Mouse (Mus musculus) embryonic facial prominence, embryonic 14.5 days (tissue): ENCODE measurements around the gene Adgra1. TPM values are rescaled to one million over a fixed set of nuclear protein-coding genes. Genes with fewer than 3 reads are reported as not detected.

Source experiments
- ATAC-seq: fragments of 200-750 bp; cut with Nextera tagmentation; 2 replicates; pipeline ENCODE4 v1.8.0; 2017; ENCODE audit warnings: low read depth, moderate number of reproducible peaks, moderate TSS enrichment
- DNase-seq: peaks from one replicate; pipeline ENCODE4 v3.0.0-alpha.2; 2015; ENCODE audit warnings: low spot score
- H3K27ac ChIP-seq: fragments of 300-500 bp; sonication (generic); replicated peaks from 2 replicates; pipeline ENCODE4 v1.5.1; 2014; ENCODE audit warnings: low read depth, mild to moderate bottlenecking, low read length, moderate library complexity
- H3K27me3 ChIP-seq: fragments of 300-500 bp; sonication (generic); replicated peaks from 2 replicates; pipeline ENCODE4 v1.6.1; 2014; ENCODE audit warnings: low read length; ENCODE audit not compliant: control insufficient read depth, insufficient read depth
- H3K36me3 ChIP-seq: fragments of 300-500 bp; sonication (generic); 2 replicates; pipeline ENCODE4 v1.6.1; 2014; ENCODE audit warnings: low read length, mixed read lengths; ENCODE audit not compliant: control insufficient read depth, insufficient read depth
- H3K4me1 ChIP-seq: fragments of 300-500 bp; sonication (generic); 2 replicates; pipeline ENCODE4 v1.6.1; 2014; ENCODE audit warnings: antibody characterized with exemption, low read length; ENCODE audit not compliant: control insufficient read depth, insufficient read depth
- H3K4me2 ChIP-seq: fragments of 300-500 bp; sonication (generic); 2 replicates; pipeline ENCODE4 v1.6.1; 2014; ENCODE audit warnings: low read depth, mild to moderate bottlenecking, low read length, moderate library complexity, mixed read lengths
- H3K4me3 ChIP-seq: fragments of 300-500 bp; sonication (generic); 2 replicates; pipeline ENCODE4 v1.5.1; 2014; ENCODE audit warnings: low read depth, mild to moderate bottlenecking, low read length
- H3K9ac ChIP-seq: fragments of 300-500 bp; sonication (generic); 2 replicates; pipeline ENCODE4 v1.6.1; 2014; ENCODE audit warnings: low read depth, mild to moderate bottlenecking, low read length, moderate library complexity, mixed read lengths
- H3K9me3 ChIP-seq: fragments of 300-500 bp; sonication (generic); 2 replicates; pipeline ENCODE4 v1.6.1; 2016; ENCODE audit warnings: low read length; ENCODE audit not compliant: control insufficient read depth
- WGBS: fragments of 180-500 bp; shearing (Covaris S2); extraction: QIAGEN DNeasy Blood & Tissue Kit; methylation state at CpG from one replicate; pipeline ENCODE4 v1.1.7; 2014; 5-methylcytosine and 5-hydroxymethylcytosine counted together
- polyA plus RNA-seq: library from polyadenylated mRNA; unstranded; fragments of >200 nt; fragmentation: Nextera tagmentation; extraction: Ambion mirVana; gene quantifications from 2 replicates; pipeline ENCODE4 v1.2.1, GENCODE M21; 2014

The Adgra1 gene
- polyA plus RNA-seq, 1 experiment from 2014 or later, result 0.81 TPM

- ATAC-seq, result no peak
- H3K4me2 ChIP-seq, result no peak overlapping the region
- H3K27me3 ChIP-seq, result no peaks in the 10 kb centered on the region
- no peak overlapping the region for H3K27ac ChIP-seq
- no peak overlapping the region for H3K9ac ChIP-seq
- no peak for DNase-seq
- WGBS, result 42% methylated on average over 1 of the region's 2 CpGs
- H3K4me3 ChIP-seq, result no peak overlapping the region
- no peaks in the 10 kb centered on the region for H3K4me1 ChIP-seq
- H3K9me3 ChIP-seq, result no peaks in the 10 kb centered on the region
- no peaks in the 10 kb centered on the region for H3K36me3 ChIP-seq
Measured at GRCm38 (mm10) chr7:139863076-139863475, 29.1 kb downstream of the Adgra1 start.

GRCm38 (mm10) chr7:139864253-139864652, 30.3 kb downstream of the Adgra1 start:
- Histone ChIP-seq H3K4me3 (no peak overlapping the region), H3K4me1 (no peaks in the 10 kb centered on the region), H3K9me3 (no peaks in the 10 kb centered on the region), H3K36me3 (no peaks in the 10 kb centered on the region), H3K4me2 (no peak overlapping the region), H3K9ac (no peak overlapping the region), H3K27me3 (no peaks in the 10 kb centered on the region), H3K27ac (no peak overlapping the region)
- DNase-seq, result no peak
- WGBS, result 31% methylated on average over 2 of the region's 2 CpGs
- no peak for ATAC-seq

DNA sequence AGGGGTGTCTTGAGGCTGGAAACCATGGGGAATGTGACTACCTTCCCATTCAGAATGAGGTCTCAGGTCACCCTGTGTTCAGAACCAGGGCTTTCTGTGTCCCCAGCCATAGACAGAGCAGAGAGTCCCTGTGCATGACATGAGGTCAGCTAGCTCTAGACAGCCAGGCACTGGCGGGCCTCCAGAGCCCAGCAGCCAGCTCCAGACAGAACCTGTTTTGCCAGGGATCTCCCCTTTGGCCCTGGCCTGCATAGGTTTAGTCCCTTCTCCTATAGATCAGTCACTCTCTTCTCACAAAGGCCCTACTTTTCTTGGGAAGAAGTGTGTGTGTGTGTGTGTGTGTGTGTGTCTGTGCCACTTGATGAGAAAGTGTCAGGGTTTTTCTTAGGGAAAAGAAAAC, 30.9 kb downstream of the Adgra1 start:
- DNase-seq (no peak), ATAC-seq (no peak)
- Histone ChIP-seq H3K27me3 (no peaks in the 10 kb centered on the region), H3K36me3 (no peaks in the 10 kb centered on the region), H3K9me3 (no peaks in the 10 kb centered on the region), H3K9ac (no peak overlapping the region), H3K4me2 (no peak overlapping the region), H3K27ac (no peak overlapping the region), H3K4me3 (no peak overlapping the region), H3K4me1 (no peaks in the 10 kb centered on the region)
- 67% methylated on average over 1 of the region's 1 CpGs for WGBS

- Histone ChIP-seq H3K36me3 (no peaks in the 10 kb centered on the region), H3K27ac (no peak overlapping the region), H3K4me2 (no peak overlapping the region), H3K9ac (no peak overlapping the region), H3K4me1 (no peaks in the 10 kb centered on the region), H3K4me3 (no peak overlapping the region), H3K9me3 (no peaks in the 10 kb centered on the region), H3K27me3 (no peaks in the 10 kb centered on the region)
- ATAC-seq, result no peak
- DNase-seq, result no peak
- 92% methylated on average over 5 of the region's 5 CpGs for WGBS
Measured at GRCm38 (mm10) chr7:139871014-139871413, 37.0 kb downstream of the Adgra1 start.

DNA sequence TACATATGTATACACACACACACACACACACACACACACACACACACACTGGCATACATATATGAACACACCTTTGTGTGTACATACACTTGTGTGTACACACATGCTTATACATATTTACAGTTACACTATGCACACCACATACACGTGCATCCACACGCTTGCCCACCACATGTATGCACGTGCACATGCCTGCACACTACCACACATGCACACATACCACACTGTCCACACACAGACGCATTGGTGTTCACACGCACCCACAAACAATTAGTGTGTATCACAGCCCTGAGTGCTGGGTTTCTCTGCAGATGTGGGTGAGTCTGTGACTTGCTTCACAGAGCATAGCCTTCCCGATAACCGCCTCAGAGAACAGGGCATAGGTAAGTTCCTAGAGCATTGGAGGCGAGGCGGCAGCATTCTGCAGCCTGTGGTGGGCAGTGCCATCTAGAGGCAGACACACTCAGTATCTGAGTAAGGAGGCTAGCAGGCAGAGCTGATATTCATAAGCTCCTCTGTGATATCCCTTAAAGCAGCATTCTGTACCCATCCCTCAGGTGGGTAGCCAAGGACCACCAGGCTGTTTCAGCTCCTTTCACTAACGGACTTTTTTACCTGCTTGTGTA, 43.3 kb downstream of the Adgra1 start:
- Histone ChIP-seq H3K27me3 (no peaks in the 10 kb centered on the region), H3K27ac (no peak overlapping the region), H3K4me1 (no peaks in the 10 kb centered on the region), H3K9me3 (no peaks in the 10 kb centered on the region), H3K9ac (no peak overlapping the region), H3K36me3 (no peaks in the 10 kb centered on the region), H3K4me3 (no peak overlapping the region), H3K4me2 (no peak overlapping the region)
- 66% methylated on average over 10 of the region's 10 CpGs for WGBS
- ATAC-seq, result peak; percentile 55; the same call in 1 of the 2 replicates
- peak; percentile 46 for DNase-seq

GRCm38 (mm10) chr7:139878122-139878521, 44.1 kb downstream of the Adgra1 start:
- H3K36me3 ChIP-seq, result no peaks in the 10 kb centered on the region
- no peak for DNase-seq
- H3K9ac ChIP-seq, result no peak overlapping the region
- H3K4me2 ChIP-seq, result no peak overlapping the region
- H3K9me3 ChIP-seq, result no peaks in the 10 kb centered on the region
- H3K27ac ChIP-seq, result no peak overlapping the region
- no peaks in the 10 kb centered on the region for H3K27me3 ChIP-seq
- WGBS, result 61% methylated on average over 5 of the region's 5 CpGs
- H3K4me1 ChIP-seq, result no peaks in the 10 kb centered on the region
- no peak overlapping the region for H3K4me3 ChIP-seq
- ATAC-seq, result no peak

- ATAC-seq, result no peak
- H3K9me3 ChIP-seq, result no peaks in the 10 kb centered on the region
Measured at GRCm38 (mm10) chr7:139878621-139879020, 44.6 kb downstream of the Adgra1 start.

DNA sequence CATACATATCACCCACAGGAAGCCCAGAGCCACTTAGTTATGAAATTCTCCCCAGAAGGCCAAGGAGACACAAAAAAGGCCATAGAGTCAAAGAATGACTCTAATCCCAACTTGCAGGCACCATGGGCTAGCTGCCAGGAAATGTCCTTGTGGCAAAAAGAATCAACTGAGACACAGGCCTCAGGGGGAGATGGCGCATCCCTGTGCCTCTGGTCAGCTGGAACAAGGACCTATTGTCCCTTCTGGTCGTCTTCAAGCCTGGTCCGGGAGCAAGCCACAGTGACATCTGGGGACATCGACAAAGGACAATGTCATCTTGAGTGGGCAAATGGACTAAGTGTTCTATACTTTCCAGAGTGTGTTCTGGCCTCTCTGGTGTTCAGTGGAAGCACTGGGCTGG, 49.6 kb downstream of the Adgra1 start:
- no peaks in the 10 kb centered on the region for H3K9me3 ChIP-seq
- DNase-seq, result no peak
- no peaks in the 10 kb centered on the region for H3K36me3 ChIP-seq
- H3K4me2 ChIP-seq, result no peak overlapping the region
- no peaks in the 10 kb centered on the region for H3K27me3 ChIP-seq
- no peak overlapping the region for H3K27ac ChIP-seq
- no peaks in the 10 kb centered on the region for H3K4me1 ChIP-seq
- no peak overlapping the region for H3K9ac ChIP-seq
- ATAC-seq, result no peak
- 41% methylated on average over 4 of the region's 4 CpGs for WGBS
- no peak overlapping the region for H3K4me3 ChIP-seq

More at GRCm38 (mm10) chr7:139878621-139879020, 44.6 kb downstream of the Adgra1 start:
- no peak for DNase-seq
- H3K9ac ChIP-seq, result no peak overlapping the region
- WGBS, result 55% methylated on average over 6 of the region's 6 CpGs
- no peaks in the 10 kb centered on the region for H3K4me1 ChIP-seq
- no peaks in the 10 kb centered on the region for H3K27me3 ChIP-seq
- no peak overlapping the region for H3K4me3 ChIP-seq
- no peak overlapping the region for H3K4me2 ChIP-seq
- no peaks in the 10 kb centered on the region for H3K36me3 ChIP-seq
- H3K27ac ChIP-seq, result no peak overlapping the region

GRCm38 (mm10) chr7:139891779-139892178, 57.8 kb downstream of the Adgra1 start:
- 63% methylated on average over 5 of the region's 5 CpGs for WGBS
- H3K27ac ChIP-seq, result no peak overlapping the region
- peaks cover 44% of the 10 kb centered on the region for H3K27me3 ChIP-seq

More at GRCm38 (mm10) chr7:139891779-139892178, 57.8 kb downstream of the Adgra1 start:
- Histone ChIP-seq H3K9me3 (no peaks in the 10 kb centered on the region), H3K9ac (no peak overlapping the region), H3K4me2 (no peak overlapping the region), H3K36me3 (no peaks in the 10 kb centered on the region), H3K4me1 (0 out of 2 replicates have a peak, but pooled peaks cover 7% of the 10 kb centered on the region), H3K4me3 (no peak overlapping the region)
- no peak for ATAC-seq
- DNase-seq, result no peak
